Mouse (Mus musculus) MEL (cell line): Measurements from ENCODE around the gene Gcnt3. TPM values are rescaled to one million over a fixed set of nuclear protein-coding genes. Genes with fewer than 3 reads are reported as not detected.

Experiments used
- DNase-seq: peaks from one replicate; pipeline ENCODE4 v3.0.0; 2011; ENCODE audit warnings: low read depth, low spot score
- H3K27ac ChIP-seq: 2 replicates; pipeline ENCODE4 v1.5.1; 2012; ENCODE audit warnings: low read depth, mild to moderate bottlenecking, control low read depth, low read length, moderate library complexity; ENCODE audit not compliant: control insufficient read depth
- H3K27me3 ChIP-seq, 2 experiments: fragments of 150-350 bp in 1 of 2; sonication (generic) in 1 of 2; 2 replicates each; pipeline ENCODE4 v1.6.1; 2012; ENCODE audit warnings: low read length in 2 of 2, mild to moderate bottlenecking in 2 of 2, improper control_type of control experiment in 1 of 2, moderate library complexity in 1 of 2; ENCODE audit not compliant: insufficient read depth in 2 of 2, control insufficient read depth in 1 of 2
- H3K36me3 ChIP-seq, 2 experiments: 2 replicates each; pipeline ENCODE4 v1.6.1; 2012 to 2014; ENCODE audit warnings: low read length in 2 of 2, improper control_type of control experiment in 1 of 2, inconsistent platforms in 1 of 2, mild to moderate bottlenecking in 1 of 2; ENCODE audit not compliant: insufficient read depth in 2 of 2, control insufficient read depth in 1 of 2
- H3K4me1 ChIP-seq, 2 experiments: fragments of 150-350 bp in 1 of 2; sonication (generic) in 1 of 2; 2 replicates each; pipeline ENCODE4 v1.6.1; 2012; ENCODE audit warnings: low read length in 2 of 2, improper control_type of control experiment in 1 of 2, mild to moderate bottlenecking in 1 of 2; ENCODE audit not compliant: insufficient read depth in 2 of 2, control insufficient read depth in 1 of 2
- H3K4me3 ChIP-seq, 2 experiments: fragments of 150-350 bp in 1 of 2; sonication (generic) in 1 of 2; 2 replicates each; pipeline ENCODE4 v1.5.1; 2012; ENCODE audit warnings: low read depth in 2 of 2, low read length in 2 of 2, mild to moderate bottlenecking in 2 of 2, moderate library complexity in 2 of 2, control low read depth in 1 of 2, improper control_type of control experiment in 1 of 2; ENCODE audit not compliant: control insufficient read depth in 1 of 2, insufficient read depth in 1 of 2
- H3K79me2 ChIP-seq: 2 replicates; pipeline ENCODE4 v1.6.1; 2012; ENCODE audit warnings: mild to moderate bottlenecking, low read length, moderate library complexity; ENCODE audit not compliant: control insufficient read depth, poor library complexity, insufficient read depth
- H3K9ac ChIP-seq: 2 replicates; pipeline ENCODE4 v1.6.1; 2012; ENCODE audit warnings: low read depth, mild to moderate bottlenecking, control low read depth, low read length, moderate library complexity; ENCODE audit not compliant: control insufficient read depth, poor library complexity, severe bottlenecking
- H3K9me3 ChIP-seq: fragments of 150-350 bp; sonication (generic); replicated peaks from 2 replicates; pipeline ENCODE4 v1.6.1; 2012; ENCODE audit warnings: mild to moderate bottlenecking, low read length, improper control_type of control experiment, moderate library complexity; ENCODE audit not compliant: insufficient read depth
- BHLHE40 ChIP-seq: IDR thresholded peaks from 2 replicates; pipeline ENCODE4 v1.6.1; 2012; ENCODE audit warnings: low read depth, mild to moderate bottlenecking, inconsistent platforms, low read length, improper control_type of control experiment, borderline replicate concordance
- CHD1 ChIP-seq: IDR thresholded peaks from 2 replicates; pipeline ENCODE4 v1.6.1; 2012; ENCODE audit warnings: low read depth, mild to moderate bottlenecking, inconsistent platforms, low read length, improper control_type of control experiment
- CHD2 ChIP-seq: IDR thresholded peaks from 2 replicates; pipeline ENCODE4 v1.6.1; 2011; ENCODE audit warnings: low read length, improper control_type of control experiment
- CTCF ChIP-seq, 3 experiments: IDR thresholded peaks in 2 of 3; conservative IDR thresholded peaks in 1 of 3; 2 replicates each; pipeline ENCODE4 v1.5.1; 2011 to 2012; ENCODE audit warnings: low read length in 3 of 3, low read depth in 2 of 3, mild to moderate bottlenecking in 2 of 3, improper control_type of control experiment in 1 of 3, inconsistent platforms in 1 of 3, mixed read lengths in 1 of 3, moderate library complexity in 1 of 3; ENCODE audit not compliant: control insufficient read depth in 1 of 3, insufficient read depth in 1 of 3, poor library complexity in 1 of 3, severe bottlenecking in 1 of 3
- E2F4 ChIP-seq: IDR thresholded peaks from 2 replicates; pipeline ENCODE4 v1.6.1; 2011; ENCODE audit warnings: low read depth, low read length, improper control_type of control experiment, borderline replicate concordance
- EP300 ChIP-seq, 2 experiments: IDR thresholded peaks; 2 replicates each; pipeline ENCODE4 v1.6.1; 2011; ENCODE audit warnings: improper control_type of control experiment in 2 of 2, low read length in 2 of 2, low read depth in 1 of 2, mild to moderate bottlenecking in 1 of 2
- ETS1 ChIP-seq: IDR thresholded peaks from 2 replicates; pipeline ENCODE4 v1.6.1; 2012; ENCODE audit warnings: low read depth, mild to moderate bottlenecking, inconsistent platforms, low read length, improper control_type of control experiment, moderate library complexity
- GATA1 ChIP-seq: IDR thresholded peaks from 2 replicates; pipeline ENCODE4 v1.6.1; 2011; ENCODE audit warnings: low read depth, low read length, improper control_type of control experiment
- JUND ChIP-seq: IDR thresholded peaks from 2 replicates; pipeline ENCODE4 v1.6.1; 2011; ENCODE audit warnings: low read depth, mild to moderate bottlenecking, improper control_type of control experiment, low read length
- KAT2A ChIP-seq: conservative IDR thresholded peaks from 2 replicates; pipeline ENCODE4 v1.6.1; 2012; ENCODE audit warnings: low read depth, low read length, improper control_type of control experiment, inconsistent platforms
- MAFK ChIP-seq: IDR thresholded peaks from 2 replicates; pipeline ENCODE4 v1.6.1; 2011; ENCODE audit warnings: low read depth, mild to moderate bottlenecking, low read length, improper control_type of control experiment, borderline replicate concordance
- MAZ ChIP-seq: IDR thresholded peaks from 2 replicates; pipeline ENCODE4 v1.6.1; 2012; ENCODE audit warnings: low read depth, mild to moderate bottlenecking, inconsistent platforms, low read length, improper control_type of control experiment
- NRF1 ChIP-seq: IDR thresholded peaks from 2 replicates; pipeline ENCODE4 v1.6.1; 2014; ENCODE audit warnings: low read depth, mild to moderate bottlenecking, inconsistent platforms, low read length, improper control_type of control experiment, moderate library complexity; ENCODE audit not compliant: poor library complexity, insufficient read depth, severe bottlenecking
- POLR2A ChIP-seq, 2 experiments: IDR thresholded peaks; 2 replicates each; pipeline ENCODE4 v1.6.1; 2011 to 2012; ENCODE audit warnings: low read length in 2 of 2, mild to moderate bottlenecking in 2 of 2, control low read depth in 1 of 2, improper control_type of control experiment in 1 of 2, low read depth in 1 of 2, moderate library complexity in 1 of 2; ENCODE audit not compliant: control insufficient read depth in 1 of 2, insufficient read depth in 1 of 2, poor library complexity in 1 of 2
- POLR2AphosphoS2 ChIP-seq: IDR thresholded peaks from 2 replicates; pipeline ENCODE4 v1.6.1; 2011; ENCODE audit warnings: low read length, improper control_type of control experiment
- POLR2AphosphoS5 ChIP-seq: IDR thresholded peaks from 2 replicates; pipeline ENCODE4 v1.6.1; 2012; ENCODE audit warnings: low read depth, borderline replicate concordance, mild to moderate bottlenecking, inconsistent platforms, low read length, moderate library complexity, mixed read lengths
- RAD21 ChIP-seq: IDR thresholded peaks from 2 replicates; pipeline ENCODE4 v1.6.1; 2011; ENCODE audit warnings: mild to moderate bottlenecking, low read depth, low read length, improper control_type of control experiment
- SMC3 ChIP-seq: IDR thresholded peaks from 2 replicates; pipeline ENCODE4 v1.6.1; 2011; ENCODE audit warnings: low read depth, low read length, improper control_type of control experiment
- TBP ChIP-seq: IDR thresholded peaks from 2 replicates; pipeline ENCODE4 v1.8.0; 2011; ENCODE audit warnings: low read depth, low read length, improper control_type of control experiment
- TCF12 ChIP-seq: IDR thresholded peaks from 2 replicates; pipeline ENCODE4 v1.6.1; 2014; ENCODE audit warnings: low read depth, mild to moderate bottlenecking, inconsistent platforms, low read length, improper control_type of control experiment, moderate library complexity
- ZC3H11A ChIP-seq: IDR thresholded peaks from 2 replicates; pipeline ENCODE4 v1.6.1; 2012; ENCODE audit warnings: low read depth, mild to moderate bottlenecking, inconsistent platforms, low read length, improper control_type of control experiment
- ZKSCAN1 ChIP-seq: IDR thresholded peaks from 2 replicates; pipeline ENCODE4 v1.6.1; 2012; ENCODE audit warnings: low read depth, mild to moderate bottlenecking, inconsistent platforms, low read length, improper control_type of control experiment, moderate library complexity
- polyA plus RNA-seq, 2 experiments: library from polyadenylated mRNA; stranded (reverse) in 1 of 2; unstranded in 1 of 2; fragments of >175 nt in 1 of 2; fragments of >200 nt in 1 of 2; gene quantifications; 2 replicates each; pipeline versions ENCODE4 v1.2.1 to v1.2.4; 2012; ENCODE audit warnings: low replicate concordance in 2 of 2, low read depth in 1 of 2; ENCODE audit not compliant: insufficient read length in 2 of 2, insufficient read depth in 1 of 2, missing spikeins in 1 of 2
- total RNA-seq: library from RNA; depleted of rRNA; stranded (reverse); fragments of 300-350 nt; gene quantifications from 2 replicates; pipeline ENCODE4 v1.2.3, GENCODE M21; 2012

Gene Gcnt3
- total and polyA plus RNA-seq, 3 experiments, result not detected

DNA sequence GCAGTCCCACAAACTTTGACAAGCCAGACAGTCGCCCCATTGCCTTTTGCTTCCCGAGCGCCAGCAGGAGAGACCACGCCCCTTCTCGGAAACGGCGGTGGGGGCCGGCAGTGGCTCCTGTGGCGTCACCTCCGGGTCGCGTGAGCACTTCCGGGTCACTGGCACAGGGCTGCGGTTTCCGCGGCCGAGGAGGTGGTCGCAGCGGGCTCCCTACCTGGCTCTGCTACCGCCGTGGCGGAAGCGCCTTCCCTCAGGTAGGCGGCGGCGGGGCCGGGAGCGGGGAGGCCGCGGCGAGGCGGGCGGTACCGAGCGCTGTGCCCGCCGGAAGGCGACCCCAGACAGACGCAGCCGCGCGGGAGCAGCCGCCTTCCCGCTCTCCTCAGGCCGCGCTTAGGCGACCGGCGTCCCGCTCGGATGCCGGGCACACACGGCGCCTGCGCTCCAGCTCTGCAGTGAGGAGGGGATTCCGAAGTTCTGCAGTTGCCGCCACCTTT lies 25.4 kb downstream of the Gcnt3 start, which contains the start of gene Gtf2a2 (continued):
- TF ChIP-seq POLR2A (IDR thresholded peaks at IDR 0.05; ENCODE audit: control insufficient read depth in 1 of 2, insufficient read depth in 1 of 2, low read depth in 1 of 2, low read length in 2 of 2, poor library complexity in 1 of 2) (peak; percentile 82 to 88), CHD1 (no peak), POLR2AphosphoS2 (peak; percentile 93), MAFK (no peak), KAT2A (peak; percentile 75), MAZ (peak; percentile 100), SMC3 (no peak), ZKSCAN1 (no peak), GATA1 (no peak), NRF1 (peak; percentile 65)

DNA sequence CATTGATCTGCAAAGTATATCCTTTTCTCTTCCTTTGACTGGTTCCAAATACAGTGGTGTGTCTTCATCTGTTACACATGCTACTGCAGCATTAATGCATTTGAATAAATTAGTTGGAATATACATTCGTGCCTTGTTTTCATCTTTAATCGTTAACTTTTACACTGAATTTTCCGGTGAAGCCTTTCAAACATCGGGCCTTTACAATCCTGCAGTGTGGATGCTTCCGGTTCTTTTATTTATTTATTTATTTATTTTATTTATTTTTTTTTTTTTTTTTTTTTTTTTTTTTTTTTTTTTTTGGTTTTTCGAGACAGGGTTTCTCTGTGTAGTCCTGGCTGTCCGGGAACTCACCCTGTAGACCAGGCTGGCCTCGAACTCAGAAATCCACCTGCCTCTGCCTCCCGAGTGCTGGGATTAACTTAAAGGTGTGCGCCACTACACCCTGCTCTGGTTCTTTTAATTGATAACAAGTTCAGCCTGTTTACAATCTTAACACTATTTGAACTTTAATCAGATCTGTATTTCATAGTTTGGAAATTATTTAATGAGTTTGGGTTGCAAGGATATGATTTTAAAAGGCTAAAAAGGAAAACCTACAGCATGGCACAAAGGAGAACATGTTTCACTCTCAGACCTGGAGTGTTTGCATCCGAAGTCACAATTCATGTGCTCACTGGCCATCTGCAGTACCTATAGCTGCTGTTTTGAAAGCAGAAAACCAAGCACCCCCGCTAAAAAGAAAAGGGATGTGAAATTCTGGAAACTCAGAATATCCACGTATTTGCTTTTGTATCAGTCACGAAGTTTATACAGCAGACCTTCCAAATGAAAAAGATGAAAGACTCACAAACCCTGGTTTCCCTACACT lies 26.1 kb downstream of the Gcnt3 start:
- no peak for DNase-seq
- peak overlapping the region; percentile 70 for H3K9ac ChIP-seq
- no peaks in the 10 kb centered on the region for H3K27me3 ChIP-seq
- H3K9me3 ChIP-seq, result no peaks in the 10 kb centered on the region
- TF ChIP-seq ETS1, result no peak
- no peak for TF ChIP-seq ZC3H11A
- TF ChIP-seq E2F4, result no peak
- TF ChIP-seq SMC3, result no peak
- no peak for TF ChIP-seq JUND
- no peak for TF ChIP-seq TBP
- TF ChIP-seq NRF1, result no peak
- TF ChIP-seq RAD21, result no peak
- TF ChIP-seq MAFK, result no peak
- no peak for TF ChIP-seq POLR2AphosphoS5
- TF ChIP-seq CHD2, result no peak
- no peak for TF ChIP-seq TCF12
- no peak for TF ChIP-seq CTCF (IDR thresholded peaks at IDR 0.05 in 2 of 3, conservative IDR thresholded peaks at IDR 0.05 in 1 of 3; ENCODE audit: control insufficient read depth in 1 of 3, insufficient read depth in 1 of 3, low read depth in 2 of 3, low read length in 3 of 3, poor library complexity in 1 of 3, severe bottlenecking in 1 of 3)
- TF ChIP-seq MAZ, result no peak
- TF ChIP-seq KAT2A, result no peak
- TF ChIP-seq EP300 (IDR thresholded peaks at IDR 0.05; ENCODE audit: low read depth in 1 of 2, low read length in 2 of 2), result no peak
- no peak for TF ChIP-seq ZKSCAN1
- TF ChIP-seq POLR2A (IDR thresholded peaks at IDR 0.05; ENCODE audit: control insufficient read depth in 1 of 2, insufficient read depth in 1 of 2, low read depth in 1 of 2, low read length in 2 of 2, poor library complexity in 1 of 2), result no peak; a peak in 1 of 4 replicates
- TF ChIP-seq BHLHE40, result no peak
- peaks cover 20% of the 10 kb centered on the region for H3K79me2 ChIP-seq
- H3K27ac ChIP-seq, result peak overlapping the region; percentile 62
- H3K4me3 ChIP-seq, result peak overlapping the region; percentile 73 to 98
- peaks cover 7 to 26% of the 10 kb centered on the region in 2 experiments for H3K36me3 ChIP-seq
- peaks cover 0 to 5% of the 10 kb centered on the region in 2 experiments; a peak in 3 of 4 replicates for H3K4me1 ChIP-seq
